In the genomic region with DNA sequence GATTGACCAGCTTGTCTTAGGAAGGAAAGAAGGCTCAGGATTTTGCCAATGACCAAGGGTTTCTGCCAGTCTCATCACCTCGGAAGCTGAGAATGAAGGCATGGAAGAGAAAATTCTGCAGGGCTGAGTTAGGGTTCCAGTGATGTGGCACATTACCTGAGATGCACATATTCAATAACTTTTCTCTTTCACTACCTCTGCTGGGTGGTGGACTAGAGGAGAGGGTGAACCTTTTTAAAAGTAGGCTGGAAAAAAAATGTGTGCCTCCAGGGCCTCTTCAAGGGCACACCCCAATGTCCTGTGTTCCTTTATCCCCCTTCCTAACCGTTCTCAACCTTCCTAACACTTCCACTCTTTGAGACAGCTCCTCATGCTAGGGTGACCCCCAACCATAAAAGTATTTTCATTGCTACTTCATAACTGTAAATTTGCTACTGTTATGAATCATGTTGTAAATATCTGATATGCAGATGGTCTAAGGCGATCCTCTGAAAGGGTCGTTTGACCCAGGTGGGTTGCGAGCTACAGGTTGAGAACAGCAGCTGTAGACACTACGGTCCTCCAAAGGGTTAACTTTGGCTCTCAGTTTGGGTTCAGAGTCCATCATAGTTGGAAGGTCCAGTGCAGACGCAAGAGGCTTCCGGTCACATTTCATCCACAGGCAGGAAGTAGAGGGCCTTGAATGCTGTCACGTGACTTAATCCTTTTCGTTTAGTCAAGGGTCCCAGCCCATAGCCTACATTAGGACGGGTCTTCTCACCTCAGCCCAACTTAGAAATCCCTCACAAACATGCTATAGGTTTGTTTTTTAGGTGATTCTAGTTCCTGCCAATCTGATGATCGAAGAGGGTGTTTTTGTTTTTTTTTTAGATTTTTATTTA, we compare ENCODE assay signal across 14 mouse cellular contexts.
DNase-seq lines count a peak whose midpoint lies in the region; ATAC-seq and TF ChIP-seq lines count a peak whose summit lies in the region.
"Had no signal": no experiment of that assay in that cellular context is flagged by ENCODE, and none has a peak within 500 bp of the region (broad histone marks: within the 10 kb centered on the region; RNA-seq: fewer than 3 reads in every experiment).

No protein-coding gene starts in this region.

- WGBS in forebrain, embryonic 12.5 days: 65% methylated on average over 12 of the region's 12 CpGs
- WGBS in forebrain, embryonic 16.5 days: 70% methylated on average over 12 of the region's 12 CpGs
- 57% methylated on average over 12 of the region's 12 CpGs for WGBS in lung, embryonic 15.5 days
- WGBS in intestine, postnatal 0 days: 50% methylated on average over 12 of the region's 12 CpGs
- WGBS in stomach, postnatal 0 days: 49% methylated on average over 12 of the region's 12 CpGs

- H3K4me2 ChIP-seq in forebrain, embryonic 12.5 days: no peak overlapping the region
- no peak overlapping the region for H3K4me2 ChIP-seq in forebrain, embryonic 16.5 days (ENCODE audit: low read length)
- H3K4me2 ChIP-seq in lung, embryonic 15.5 days: no peak overlapping the region
- H3K4me2 ChIP-seq in intestine, postnatal 0 days (replicated peaks; ENCODE audit: low read depth): no peak overlapping the region
- H3K4me2 ChIP-seq in stomach, postnatal 0 days (replicated peaks; ENCODE audit: low read depth): no peak overlapping the region
- H3K4me2 ChIP-seq: embryonic facial prominence, embryonic 15.5 days; heart, embryonic 13.5 days had no signal

- no peaks in the 10 kb centered on the region for H3K36me3 ChIP-seq in forebrain, embryonic 12.5 days (replicated peaks)
- no peaks in the 10 kb centered on the region for H3K36me3 ChIP-seq in forebrain, embryonic 16.5 days (ENCODE audit: control insufficient read depth, insufficient read depth)
- H3K36me3 ChIP-seq in lung, embryonic 15.5 days: no peaks in the 10 kb centered on the region
- H3K36me3 ChIP-seq in intestine, postnatal 0 days (ENCODE audit: control insufficient read depth, insufficient read depth): no peaks in the 10 kb centered on the region
- H3K36me3 ChIP-seq in stomach, postnatal 0 days (ENCODE audit: control insufficient read depth, insufficient read depth, low read length): no peaks in the 10 kb centered on the region
- H3K36me3 ChIP-seq: embryonic facial prominence, embryonic 15.5 days; G1E; heart, embryonic 13.5 days had no signal

- TF ChIP-seq CTCF in intestine, postnatal 0 days (IDR thresholded peaks at IDR 0.05; ENCODE audit: low read depth): no peak
- no peak for TF ChIP-seq CTCF in stomach, postnatal 0 days (IDR thresholded peaks at IDR 0.05; ENCODE audit: low read depth)

- peaks cover 4% of the 10 kb centered on the region; the same call in 1 of the 2 replicates for H3K4me1 ChIP-seq in forebrain, embryonic 12.5 days
- no peaks in the 10 kb centered on the region for H3K4me1 ChIP-seq in forebrain, embryonic 16.5 days (replicated peaks; ENCODE audit: control insufficient read depth, insufficient read depth, low read length)
- H3K4me1 ChIP-seq in lung, embryonic 15.5 days: peaks cover 25% of the 10 kb centered on the region
- peaks cover 3% of the 10 kb centered on the region; the same call in 1 of the 2 replicates for H3K4me1 ChIP-seq in intestine, postnatal 0 days (replicated peaks; ENCODE audit: control insufficient read depth, insufficient read depth, low read length)
- no peaks in the 10 kb centered on the region for H3K4me1 ChIP-seq in stomach, postnatal 0 days (replicated peaks; ENCODE audit: control insufficient read depth, insufficient read depth)

- H3K27me3 ChIP-seq in forebrain, embryonic 12.5 days: peaks cover 3% of the 10 kb centered on the region; the same call in 1 of the 2 replicates
- H3K27me3 ChIP-seq in forebrain, embryonic 16.5 days (replicated peaks; ENCODE audit: control insufficient read depth, insufficient read depth, low read length): no peaks in the 10 kb centered on the region
- no peaks in the 10 kb centered on the region for H3K27me3 ChIP-seq in lung, embryonic 15.5 days
- no peaks in the 10 kb centered on the region for H3K27me3 ChIP-seq in intestine, postnatal 0 days (replicated peaks; ENCODE audit: control insufficient read depth, insufficient read depth, low read length)
- no peaks in the 10 kb centered on the region for H3K27me3 ChIP-seq in stomach, postnatal 0 days (ENCODE audit: control insufficient read depth, insufficient read depth, low read length)
- H3K27me3 ChIP-seq: embryonic facial prominence, embryonic 15.5 days had no signal

- DNase-seq in lung, postnatal 4 days: no peak
- DNase-seq in stomach, postnatal 0 days (ENCODE audit: low spot score): no peak
- DNase-seq in cerebellum, postnatal 36 days: no peak
- DNase-seq: right cerebral cortex, adult 18-20 months had no signal

- H3K4me3 ChIP-seq in forebrain, embryonic 12.5 days (replicated peaks): no peak overlapping the region
- no peak overlapping the region for H3K4me3 ChIP-seq in forebrain, embryonic 16.5 days (replicated peaks; ENCODE audit: low read length)
- no peak overlapping the region for H3K4me3 ChIP-seq in lung, embryonic 15.5 days
- H3K4me3 ChIP-seq in intestine, postnatal 0 days (ENCODE audit: low read depth, low read length): no peak overlapping the region
- no peak overlapping the region for H3K4me3 ChIP-seq in stomach, postnatal 0 days (ENCODE audit: low read depth, low read length)
- H3K4me3 ChIP-seq: embryonic facial prominence, embryonic 15.5 days; heart, embryonic 13.5 days; myocyte had no signal

- no peak overlapping the region for H3K27ac ChIP-seq in forebrain, embryonic 12.5 days
- no peak overlapping the region for H3K27ac ChIP-seq in forebrain, embryonic 16.5 days (ENCODE audit: low read length)
- H3K27ac ChIP-seq in lung, embryonic 15.5 days: peak overlapping the region; percentile 35
- peak overlapping the region; percentile 36 for H3K27ac ChIP-seq in intestine, postnatal 0 days (ENCODE audit: low read depth, low read length)
- H3K27ac ChIP-seq in stomach, postnatal 0 days (replicated peaks): no peak overlapping the region
- H3K27ac ChIP-seq: embryonic facial prominence, embryonic 15.5 days; heart, embryonic 13.5 days; liver, embryonic 14.5 days had no signal

- no peak for TF ChIP-seq EP300 in stomach, postnatal 0 days (optimal IDR thresholded peaks at IDR 0.05)

- H3K9ac ChIP-seq in forebrain, embryonic 12.5 days: no peak overlapping the region
- H3K9ac ChIP-seq in forebrain, embryonic 16.5 days (replicated peaks; ENCODE audit: low read depth, low read length): no peak overlapping the region
- no peak overlapping the region for H3K9ac ChIP-seq in lung, embryonic 15.5 days
- no peak overlapping the region for H3K9ac ChIP-seq in intestine, postnatal 0 days (ENCODE audit: low read depth, low read length)
- H3K9ac ChIP-seq in stomach, postnatal 0 days (ENCODE audit: low read length): no peak overlapping the region
- H3K9ac ChIP-seq: embryonic facial prominence, embryonic 15.5 days; heart, embryonic 13.5 days; liver, embryonic 14.5 days had no signal

- ATAC-seq in forebrain, embryonic 12.5 days (ENCODE audit: low FRiP score): 0 out of 2 replicates have a peak, but pooled peaks have one; percentile 17
- no peak for ATAC-seq in forebrain, embryonic 16.5 days
- no peak for ATAC-seq in lung, embryonic 15.5 days (ENCODE audit: borderline replicate concordance, extremely low read depth, low FRiP score, low TSS enrichment)
- peak; percentile 25; the same call in 1 of the 2 replicates for ATAC-seq in intestine, postnatal 0 days
- ATAC-seq in stomach, postnatal 0 days (ENCODE audit: low FRiP score, low TSS enrichment): peak; percentile 59
- ATAC-seq in cerebellum, adult (ENCODE audit: insufficient number of reproducible peaks, low FRiP score, low TSS enrichment): no peak

- no peaks in the 10 kb centered on the region for H3K9me3 ChIP-seq in forebrain, embryonic 12.5 days
- no peaks in the 10 kb centered on the region for H3K9me3 ChIP-seq in forebrain, embryonic 16.5 days (ENCODE audit: control insufficient read depth, low read length)
- no peaks in the 10 kb centered on the region for H3K9me3 ChIP-seq in lung, embryonic 15.5 days
- no peaks in the 10 kb centered on the region for H3K9me3 ChIP-seq in intestine, postnatal 0 days (ENCODE audit: control insufficient read depth)
- no peaks in the 10 kb centered on the region for H3K9me3 ChIP-seq in stomach, postnatal 0 days (ENCODE audit: control insufficient read depth, low read length)
- H3K9me3 ChIP-seq: embryonic facial prominence, embryonic 15.5 days; G1E; heart, embryonic 13.5 days had no signal

Comparison
In these comparisons a context has a peak if more than half of its experiments do, and no peak if none do; other contexts are left out.
1. ATAC-seq: peak in forebrain, embryonic 12.5 days (single experiment), intestine, postnatal 0 days (single experiment) and stomach, postnatal 0 days (single experiment); none in forebrain, embryonic 16.5 days (single experiment), lung, embryonic 15.5 days (single experiment) and cerebellum, adult (single experiment).
2. H3K27ac ChIP-seq: peak in lung, embryonic 15.5 days (single experiment) and intestine, postnatal 0 days (single experiment); none in forebrain, embryonic 12.5 days (single experiment), forebrain, embryonic 16.5 days (single experiment) and stomach, postnatal 0 days (single experiment).